ENCODE assay signal across 8 mouse cellular contexts in the genomic region with DNA sequence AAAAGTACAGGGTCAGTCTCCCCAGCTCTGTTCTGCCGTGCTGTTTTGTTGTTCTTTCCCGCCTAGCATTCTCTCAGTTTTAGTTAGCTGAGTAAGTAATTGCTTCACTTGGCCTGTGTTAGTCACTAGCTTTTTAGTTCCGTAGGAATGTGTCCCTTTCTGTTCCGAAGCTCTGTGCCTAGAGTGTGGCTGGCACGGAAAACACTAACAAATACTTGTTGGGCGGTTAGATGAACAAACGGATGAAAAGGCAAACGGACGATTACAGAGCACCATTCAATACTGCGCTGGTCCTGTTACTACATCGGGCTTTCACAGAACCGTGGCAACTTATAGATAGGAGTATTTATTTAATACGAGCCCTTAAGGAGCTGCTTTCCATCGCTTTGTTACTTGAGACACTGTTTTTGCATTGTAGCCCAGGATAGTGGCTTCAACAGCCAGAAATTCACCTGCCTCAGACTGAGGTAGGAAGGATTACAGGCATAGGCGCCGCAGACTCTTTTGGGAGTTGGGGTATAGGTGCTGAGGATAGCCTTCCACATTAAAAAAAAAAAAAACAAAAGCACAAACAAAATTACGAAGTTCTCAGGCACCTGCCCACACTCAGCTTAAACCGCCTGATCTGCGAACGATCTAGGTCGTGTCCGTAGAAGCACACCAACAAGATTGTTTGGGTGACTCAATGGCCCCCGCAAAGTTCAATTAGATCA. TPM values are rescaled to one million over a fixed set of nuclear protein-coding genes. Genes with fewer than 3 reads are reported as not detected.
DNase-seq lines count a peak whose midpoint lies in the region; ATAC-seq and TF ChIP-seq lines count a peak whose summit lies in the region.

No protein-coding gene starts in this region.

- ATAC-seq in heart, embryonic 12.5 days (ENCODE audit: insufficient number of reproducible peaks, low FRiP score) = no peak
- 0 out of 2 replicates have a peak, but pooled peaks have one; percentile 2 for ATAC-seq in kidney, postnatal 0 days (replicated peaks; ENCODE audit: low FRiP score, low read depth)
- ATAC-seq in stomach, postnatal 0 days (ENCODE audit: low FRiP score, low TSS enrichment) = peak; percentile 26

- no peaks in the 10 kb centered on the region for H3K9me3 ChIP-seq in heart, embryonic 12.5 days (replicated peaks)
- no peaks in the 10 kb centered on the region for H3K9me3 ChIP-seq in kidney, postnatal 0 days (replicated peaks; ENCODE audit: low read length)
- H3K9me3 ChIP-seq in stomach, postnatal 0 days (ENCODE audit: control insufficient read depth, low read length) = no peaks in the 10 kb centered on the region

- DNase-seq in urinary bladder, postnatal 14 days (ENCODE audit: low spot score) = peak; percentile 32
- no peak for DNase-seq in urinary bladder, adult 2 months (ENCODE audit: low spot score)
- DNase-seq in embryo, embryonic 10 days (ENCODE audit: low spot score) = peak; percentile 33
- DNase-seq in kidney, postnatal 0 days (ENCODE audit: low spot score) = peak; percentile 56
- peak; percentile 41 for DNase-seq in stomach, postnatal 0 days (ENCODE audit: low spot score)
- DNase-seq in gastrocnemius, postnatal 25 days = no peak

- TF ChIP-seq CTCF in kidney, postnatal 0 days (IDR thresholded peaks at IDR 0.05; ENCODE audit: low read depth) = no peak
- TF ChIP-seq CTCF in stomach, postnatal 0 days (IDR thresholded peaks at IDR 0.05; ENCODE audit: low read depth) = no peak

- peaks cover 7% of the 10 kb centered on the region for H3K4me1 ChIP-seq in heart, embryonic 12.5 days (replicated peaks)
- H3K4me1 ChIP-seq in kidney, postnatal 0 days (replicated peaks; ENCODE audit: insufficient read depth, low read length) = 0 out of 2 replicates have a peak, but pooled peaks cover 8% of the 10 kb centered on the region
- H3K4me1 ChIP-seq in stomach, postnatal 0 days (replicated peaks; ENCODE audit: control insufficient read depth, insufficient read depth) = peaks cover 4% of the 10 kb centered on the region; the same call in 1 of the 2 replicates

- peak overlapping the region; percentile 93 for H3K9ac ChIP-seq in heart, embryonic 12.5 days
- peak overlapping the region; percentile 73 for H3K9ac ChIP-seq in kidney, postnatal 0 days (ENCODE audit: low read depth, low read length)
- peak overlapping the region; percentile 65 for H3K9ac ChIP-seq in stomach, postnatal 0 days (ENCODE audit: low read length)

- H3K4me3 ChIP-seq in heart, embryonic 12.5 days = peak overlapping the region; percentile 86
- peak overlapping the region; percentile 66 for H3K4me3 ChIP-seq in kidney, postnatal 0 days (replicated peaks; ENCODE audit: low read depth, low read length)
- peak overlapping the region; percentile 41 for H3K4me3 ChIP-seq in macrophage (ENCODE audit: inconsistent target)
- H3K4me3 ChIP-seq in stomach, postnatal 0 days (ENCODE audit: low read depth, low read length) = peak overlapping the region; percentile 99

- H3K36me3 ChIP-seq in heart, embryonic 12.5 days = 0 out of 2 replicates have a peak, but pooled peaks cover 2% of the 10 kb centered on the region
- H3K36me3 ChIP-seq in kidney, postnatal 0 days (ENCODE audit: insufficient read depth, low read length) = no peaks in the 10 kb centered on the region
- H3K36me3 ChIP-seq in macrophage (ENCODE audit: inconsistent target) = no peaks in the 10 kb centered on the region
- H3K36me3 ChIP-seq in stomach, postnatal 0 days (ENCODE audit: control insufficient read depth, insufficient read depth, low read length) = no peaks in the 10 kb centered on the region

- peaks cover 40% of the 10 kb centered on the region for H3K79me2 ChIP-seq in macrophage (ENCODE audit: inconsistent target)

- TF ChIP-seq EP300 in stomach, postnatal 0 days (optimal IDR thresholded peaks at IDR 0.05) = no peak

- 0 out of 2 replicates have a peak, but pooled peaks cover 6% of the 10 kb centered on the region for H3K27me3 ChIP-seq in heart, embryonic 12.5 days (replicated peaks)
- H3K27me3 ChIP-seq in kidney, postnatal 0 days (ENCODE audit: insufficient read depth, low read length) = no peaks in the 10 kb centered on the region
- H3K27me3 ChIP-seq in stomach, postnatal 0 days (ENCODE audit: control insufficient read depth, insufficient read depth, low read length) = no peaks in the 10 kb centered on the region

- peak overlapping the region; percentile 82 for H3K27ac ChIP-seq in heart, embryonic 12.5 days (ENCODE audit: poor library complexity, severe bottlenecking)
- H3K27ac ChIP-seq in kidney, postnatal 0 days = peak overlapping the region; percentile 85
- H3K27ac ChIP-seq in macrophage = peak overlapping the region; percentile 92
- H3K27ac ChIP-seq in stomach, postnatal 0 days (replicated peaks) = peak overlapping the region; percentile 91

- peak overlapping the region; percentile 82 for H3K4me2 ChIP-seq in heart, embryonic 12.5 days
- peak overlapping the region; percentile 74 for H3K4me2 ChIP-seq in kidney, postnatal 0 days (ENCODE audit: low read length)
- peak overlapping the region; percentile 84 for H3K4me2 ChIP-seq in stomach, postnatal 0 days (replicated peaks; ENCODE audit: low read depth)

- 5% methylated on average over 23 of the region's 23 CpGs for WGBS in heart, embryonic 12.5 days
- WGBS in kidney, postnatal 0 days = 5% methylated on average over 23 of the region's 23 CpGs
- WGBS in macrophage (ENCODE audit: missing documents) = 12% methylated on average over 22 of the region's 23 CpGs
- 2% methylated on average over 23 of the region's 23 CpGs for WGBS in stomach, postnatal 0 days

RNA-seq across cellular contexts. Expression of a gene that starts 0.6 kb away (rescaled TPM):
- 24.9 and 26.7 TPM in 2 replicates for polyA plus RNA-seq in urinary bladder, adult 2 months (2012; rRNA removed)
- 19.0 and 19.1 TPM in 2 replicates for polyA plus RNA-seq in heart, embryonic 12.5 days (2016; fragmentation: Nextera tagmentation; extraction: Ambion mirVana)
- polyA plus RNA-seq in kidney, postnatal 0 days (2015; fragmentation: Nextera tagmentation; extraction: Ambion mirVana) = 15.0 and 16.7 TPM in 2 replicates
- total RNA-seq in macrophage (2018; cell fraction: chromatin; rRNA removed) = 100 to 1,000 TPM in 25 of 26 experiments, 10 to 100 TPM in 1; 78.3 to 649 (median 315) TPM
- 10 to 100 TPM; 44.8 to 85.2 (median 66.4) TPM for total RNA-seq in macrophage (2018; cell fraction: cytosol; rRNA removed)
- 100 to 1,000 TPM in 25 of 26 experiments, 10 to 100 TPM in 1; 91.8 to 346 (median 183) TPM for total RNA-seq in macrophage (2018; cell fraction: nucleus; rRNA removed)
- 38.2 to 47.1 TPM (median 46.8 TPM) in 3 replicates for polyA plus RNA-seq in macrophage (2018)
- 12.0 and 13.1 TPM in 2 replicates for polyA plus RNA-seq in stomach, postnatal 0 days (2015; fragmentation: Nextera tagmentation; extraction: Ambion mirVana)
- total RNA-seq in gastrocnemius, postnatal 25 days (2021) = 10 to 100 TPM; 15.8 to 16.3 TPM

Comparison
In these comparisons a context has a peak if more than half of its experiments do, and no peak if none do; other contexts are left out.
1. DNase-seq: peak in urinary bladder, postnatal 14 days (single experiment), embryo, embryonic 10 days (single experiment), kidney, postnatal 0 days (single experiment) and stomach, postnatal 0 days (single experiment); none in urinary bladder, adult 2 months (single experiment) and gastrocnemius, postnatal 25 days (single experiment).
2. H3K4me3 ChIP-seq: peak in every context shown above with its lines; median percentile 99 in stomach, postnatal 0 days; 86 in heart, embryonic 12.5 days; 66 in kidney, postnatal 0 days; 41 in macrophage.
3. Peak in every context shown above with its lines, with median percentiles within 50 percentile points of each other: H3K27ac ChIP-seq, H3K4me2 ChIP-seq and H3K9ac ChIP-seq.